Mouse (Mus musculus): ENCODE results near the gene Cnga4. TPM values are rescaled to one million over a fixed set of nuclear protein-coding genes. Genes with fewer than 3 reads are reported as not detected.
"Not testable (repeated sequence)": the region's sequence is repeated elsewhere in the genome, so short reads cannot be mapped to it uniquely, and the experiment has no call there.

Gene Cnga4
- polyA plus RNA-seq (2012; rRNA removed) = 0.12 and 0.14 TPM in 2 replicates

DNA sequence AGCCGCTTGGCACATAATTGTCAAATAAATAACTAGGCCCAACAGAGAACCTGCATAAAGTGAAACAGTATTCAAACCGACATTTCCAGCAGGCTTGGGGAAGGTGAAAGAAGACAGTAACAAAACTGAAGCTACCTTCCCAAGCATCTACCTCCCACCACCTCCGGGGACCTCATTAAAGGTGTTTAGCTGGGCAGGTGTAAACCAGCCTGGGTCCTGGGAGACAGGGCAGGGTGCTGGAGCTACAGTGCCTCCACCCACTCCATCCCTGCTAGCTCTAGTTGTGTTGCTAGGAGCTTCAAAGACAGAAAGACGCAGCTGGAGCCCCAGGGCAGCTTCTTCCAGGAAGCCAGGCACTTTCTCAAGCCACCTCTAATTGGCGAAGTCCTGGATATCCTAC, at the start of gene Cnga4:
Cnga4 (plus strand) TSS at position 301 of the 400 bp plus-strand sequence.
- Histone ChIP-seq H3K4me1 (ENCODE audit: control insufficient read depth, insufficient read depth, low read length) (peaks cover 2% of the 10 kb centered on the region; the same call in 1 of the 2 replicates), H3K4me3 (replicated peaks; ENCODE audit: extremely low read depth, low read depth, low read length) (no peak within 1 kb of the TSS)
- DNase-seq = no peak
- no peak for TF ChIP-seq POLR2A (IDR thresholded peaks at IDR 0.05; ENCODE audit: borderline replicate concordance, extremely low read depth, low read depth, low read length)
- no peak for TF ChIP-seq CTCF (IDR thresholded peaks at IDR 0.05; ENCODE audit: insufficient read depth, low read length)
- 66% methylated on average over 5 of the region's 5 CpGs for WGBS

DNA sequence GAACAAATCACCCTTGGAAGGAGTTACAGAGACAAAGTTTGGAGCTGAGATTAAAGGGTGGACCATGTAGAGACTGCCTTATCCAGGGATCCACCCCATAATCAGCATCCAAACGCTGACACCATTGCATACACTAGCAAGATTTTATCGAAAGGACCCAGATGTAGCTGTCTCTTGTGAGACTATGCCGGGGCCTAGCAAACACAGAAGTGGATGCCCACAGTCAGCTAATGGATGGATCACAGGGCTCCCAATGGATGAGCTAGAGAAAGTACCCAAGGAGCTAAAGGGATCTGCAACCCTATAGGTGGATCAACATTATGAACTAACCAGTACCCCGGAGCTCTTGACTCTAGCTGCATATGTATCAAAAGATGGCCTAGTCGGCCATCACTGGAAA, 48.3 kb upstream of the Cnga4 start:
- not testable (repeated sequence) for H3K4me1 ChIP-seq (ENCODE audit: control insufficient read depth, insufficient read depth, low read length); DNase-seq; H3K4me3 ChIP-seq (replicated peaks; ENCODE audit: extremely low read depth, low read depth, low read length)
- whole genome bisulfite sequencing = no CpG with 5 or more reads among the region's 5 CpGs

DNA sequence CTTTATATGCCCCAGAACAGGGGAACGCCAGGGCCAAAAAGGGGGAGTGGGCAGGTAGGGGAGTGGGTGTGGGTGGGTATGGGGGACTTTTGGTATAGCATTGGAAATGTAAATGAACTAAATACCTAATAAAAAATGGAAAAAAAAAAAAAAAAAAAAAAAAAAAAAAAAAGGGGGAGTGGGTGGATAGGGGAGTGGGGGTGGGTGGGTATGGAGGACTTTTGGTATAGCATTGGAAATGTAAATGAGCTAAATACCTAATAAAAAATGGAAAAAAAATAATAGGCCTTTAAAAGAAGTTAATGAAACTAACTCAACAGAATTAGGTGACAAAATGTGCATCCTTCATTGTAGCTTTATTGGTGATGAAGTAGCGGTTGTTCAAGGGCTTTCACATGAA, 47.9 kb upstream of the Cnga4 start:
- DNase-seq; H3K4me3 ChIP-seq (replicated peaks; ENCODE audit: extremely low read depth, low read depth, low read length); H3K4me1 ChIP-seq (ENCODE audit: control insufficient read depth, insufficient read depth, low read length): not testable (repeated sequence)
- WGBS = 87% methylated on average over 1 of the region's 2 CpGs

DNA sequence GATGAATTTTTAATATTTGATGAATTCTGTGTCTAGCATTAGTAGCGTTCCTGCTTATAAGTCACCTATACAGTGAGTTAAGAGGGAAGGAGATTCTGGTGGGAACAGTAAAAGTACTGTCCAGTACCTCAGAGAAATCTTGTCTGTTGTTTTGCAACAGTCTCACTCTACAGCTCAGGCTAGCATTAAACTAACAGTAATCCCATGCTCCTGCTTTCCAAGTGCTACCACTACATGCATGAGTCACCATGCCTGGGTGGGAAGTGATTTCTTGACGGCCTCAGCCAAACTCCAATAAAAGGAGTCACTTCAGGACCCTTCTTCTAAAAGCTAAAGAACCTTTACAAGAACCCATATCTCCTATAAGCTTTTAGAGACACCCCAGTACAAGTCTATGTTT, 42.7 kb upstream of the Cnga4 start:
- no peak for DNase-seq
- no peak for TF ChIP-seq POLR2A (IDR thresholded peaks at IDR 0.05; ENCODE audit: borderline replicate concordance, extremely low read depth, low read depth, low read length)
- TF ChIP-seq CTCF (IDR thresholded peaks at IDR 0.05; ENCODE audit: insufficient read depth, low read length) = no peak
- Histone ChIP-seq H3K4me1 (ENCODE audit: control insufficient read depth, insufficient read depth, low read length) (no peaks in the 10 kb centered on the region), H3K4me3 (replicated peaks; ENCODE audit: extremely low read depth, low read depth, low read length) (no peak overlapping the region)
- WGBS = 76% methylated on average over 2 of the region's 2 CpGs

DNA sequence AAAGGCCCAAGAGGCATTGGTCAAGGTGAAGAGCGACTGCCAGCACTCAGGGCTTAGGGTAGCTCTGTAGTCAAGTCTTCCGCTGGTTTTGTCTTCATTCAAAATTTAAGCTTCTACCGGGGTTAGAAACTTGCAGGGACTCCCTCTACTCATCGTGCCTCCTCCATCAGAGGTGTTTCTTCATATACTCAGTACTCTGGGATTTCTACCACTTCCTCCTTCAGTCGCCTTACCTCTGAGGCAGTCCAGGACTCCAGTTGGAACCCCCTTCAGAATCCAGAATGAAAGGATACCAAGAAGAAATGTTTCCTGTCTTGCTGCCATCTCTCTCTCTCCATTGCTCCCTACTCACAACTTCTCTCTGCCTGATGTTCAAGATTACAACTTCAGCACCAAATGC, 37.1 kb upstream of the Cnga4 start:
- DNase-seq = no peak
- no peaks in the 10 kb centered on the region for H3K4me1 ChIP-seq (ENCODE audit: control insufficient read depth, insufficient read depth, low read length)
- WGBS = 83% methylated on average over 5 of the region's 5 CpGs
- no peak overlapping the region for H3K4me3 ChIP-seq (replicated peaks; ENCODE audit: extremely low read depth, low read depth, low read length)
- TF ChIP-seq CTCF (IDR thresholded peaks at IDR 0.05; ENCODE audit: insufficient read depth, low read length) = no peak
- no peak for TF ChIP-seq POLR2A (IDR thresholded peaks at IDR 0.05; ENCODE audit: borderline replicate concordance, extremely low read depth, low read depth, low read length)

DNA sequence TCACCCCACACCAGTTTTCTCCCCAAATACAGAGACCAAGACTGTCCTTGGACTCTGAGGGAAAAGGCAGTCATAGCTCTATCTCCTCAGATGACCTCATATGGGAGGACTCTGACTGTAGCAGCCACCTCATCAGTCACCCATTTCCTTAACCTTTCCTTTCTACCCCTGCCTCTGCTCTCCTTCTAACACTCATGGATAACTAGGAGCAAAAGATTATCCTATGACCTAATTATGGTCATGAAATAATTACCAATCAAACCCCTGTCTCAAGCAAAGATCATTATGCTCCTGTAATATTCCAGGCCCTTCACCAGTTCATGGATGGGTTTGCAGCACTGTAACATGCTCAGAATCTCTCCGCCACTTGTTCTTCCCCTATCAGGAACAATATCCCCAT, 36.4 kb upstream of the Cnga4 start, which contains the start of gene Olfr692:
Olfr692 (plus strand) TSS at position 301 of the 400 bp plus-strand sequence.
- 89% methylated on average over 1 of the region's 1 CpGs for whole genome bisulfite sequencing
- H3K4me3 ChIP-seq (replicated peaks; ENCODE audit: extremely low read depth, low read depth, low read length) = no peak within 1 kb of the TSS
- DNase-seq = no peak

DNA sequence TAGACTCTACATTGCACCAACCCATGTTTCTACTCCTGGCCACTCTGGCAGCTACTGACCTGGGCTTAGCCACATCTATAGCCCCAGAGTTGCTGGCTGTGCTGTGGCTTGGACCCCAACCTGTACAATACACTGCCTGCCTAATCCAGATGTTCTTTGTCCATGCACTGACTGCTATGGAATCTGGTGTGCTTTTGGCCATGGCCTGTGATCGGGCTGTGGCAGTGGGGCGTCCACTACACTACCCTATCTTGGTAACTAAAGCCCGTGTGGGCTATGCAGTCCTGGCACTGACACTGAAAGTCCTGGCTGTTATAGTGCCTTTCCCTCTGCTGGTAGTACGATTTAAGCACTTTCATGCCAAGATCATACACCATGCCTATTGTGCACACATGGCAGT, 35.8 kb upstream of the Cnga4 start:
- 91% methylated on average over 4 of the region's 4 CpGs for WGBS
- no peak for DNase-seq
- no peak for TF ChIP-seq CTCF (IDR thresholded peaks at IDR 0.05; ENCODE audit: insufficient read depth, low read length)
- TF ChIP-seq POLR2A (IDR thresholded peaks at IDR 0.05; ENCODE audit: borderline replicate concordance, extremely low read depth, low read depth, low read length) = no peak

More for the DNA sequence above, 36.4 kb upstream of the Cnga4 start, which contains the start of gene Olfr692:
- H3K4me1 ChIP-seq (ENCODE audit: control insufficient read depth, insufficient read depth, low read length) = no peaks in the 10 kb centered on the region
- TF ChIP-seq CTCF (IDR thresholded peaks at IDR 0.05; ENCODE audit: insufficient read depth, low read length) (no peak), POLR2A (IDR thresholded peaks at IDR 0.05; ENCODE audit: borderline replicate concordance, extremely low read depth, low read depth, low read length) (no peak)

DNA sequence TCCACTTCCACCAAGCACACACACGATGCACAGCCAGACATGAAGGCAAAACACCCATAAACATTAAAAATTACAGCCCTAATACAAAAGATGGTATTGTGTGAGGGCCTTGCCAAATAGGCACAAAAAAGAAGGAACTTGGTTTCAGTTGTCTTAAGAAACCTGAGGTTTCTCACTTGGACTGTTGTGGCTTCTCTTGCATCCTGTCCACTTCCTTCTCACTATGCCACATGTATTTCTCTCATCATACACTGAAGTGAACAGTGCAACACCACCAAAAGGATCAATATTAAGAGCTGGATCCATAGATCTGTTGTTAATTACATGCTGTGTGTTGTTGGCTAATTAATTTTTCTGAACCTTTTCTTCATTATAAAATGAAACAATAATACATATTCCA, 31.5 kb upstream of the Cnga4 start:
- DNase-seq = no peak
- H3K4me1 ChIP-seq (ENCODE audit: control insufficient read depth, insufficient read depth, low read length) = no peaks in the 10 kb centered on the region
- H3K4me3 ChIP-seq (replicated peaks; ENCODE audit: extremely low read depth, low read depth, low read length) = no peak overlapping the region
- TF ChIP-seq POLR2A (IDR thresholded peaks at IDR 0.05; ENCODE audit: borderline replicate concordance, extremely low read depth, low read depth, low read length) = no peak
- 87% methylated on average over 1 of the region's 1 CpGs for WGBS

More for the DNA sequence above, 35.8 kb upstream of the Cnga4 start:
- Histone ChIP-seq H3K4me1 (ENCODE audit: control insufficient read depth, insufficient read depth, low read length) (no peaks in the 10 kb centered on the region), H3K4me3 (replicated peaks; ENCODE audit: extremely low read depth, low read depth, low read length) (no peak overlapping the region)

DNA sequence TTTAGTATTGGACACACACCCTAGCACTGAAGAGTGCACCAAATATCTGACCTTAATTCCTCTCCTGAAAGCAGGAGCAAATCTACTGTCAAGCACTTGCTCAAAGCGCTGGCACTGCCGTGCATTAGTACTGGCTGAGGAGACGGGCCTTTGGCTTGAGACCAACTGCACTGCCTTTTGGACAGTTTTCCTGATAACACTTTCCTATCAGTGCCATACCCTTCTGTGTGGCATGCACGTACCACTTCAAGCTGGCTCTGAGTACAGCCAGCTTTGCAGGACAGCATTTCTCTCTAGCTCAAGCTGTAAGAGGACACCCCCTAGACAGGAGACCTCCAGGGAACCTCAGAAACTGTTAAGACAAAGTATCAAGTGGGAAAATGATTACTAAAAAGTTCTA, 30.9 kb upstream of the Cnga4 start:
- DNase-seq = no peak
- no peaks in the 10 kb centered on the region for H3K4me1 ChIP-seq (ENCODE audit: control insufficient read depth, insufficient read depth, low read length)
- H3K4me3 ChIP-seq (replicated peaks; ENCODE audit: extremely low read depth, low read depth, low read length) = no peak overlapping the region
- TF ChIP-seq POLR2A (IDR thresholded peaks at IDR 0.05; ENCODE audit: borderline replicate concordance, extremely low read depth, low read depth, low read length) = no peak
- WGBS = 60% methylated on average over 4 of the region's 4 CpGs

DNA sequence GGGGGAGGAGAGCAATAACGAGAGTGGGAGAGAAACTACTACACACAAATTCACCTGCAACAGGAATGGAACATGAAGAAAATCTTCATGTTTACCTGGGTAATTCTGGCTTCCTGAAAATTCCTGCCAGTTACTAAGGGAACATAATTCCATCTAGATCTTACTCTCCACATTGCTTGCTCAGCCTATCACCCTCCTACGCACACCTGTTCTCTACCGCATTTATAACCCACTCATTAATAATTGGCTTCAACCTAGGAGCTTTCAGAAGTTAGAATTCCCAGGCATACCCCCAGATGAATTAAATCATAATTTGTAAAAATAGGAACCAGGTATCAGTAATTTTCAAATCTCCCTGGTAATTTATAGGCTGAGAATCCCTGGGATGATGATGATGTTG, 30.4 kb upstream of the Cnga4 start:
- H3K4me3 ChIP-seq (replicated peaks; ENCODE audit: extremely low read depth, low read depth, low read length) = no peak overlapping the region
- DNase-seq = no peak
- TF ChIP-seq POLR2A (IDR thresholded peaks at IDR 0.05; ENCODE audit: borderline replicate concordance, extremely low read depth, low read depth, low read length) = no peak
- no peak for TF ChIP-seq CTCF (IDR thresholded peaks at IDR 0.05; ENCODE audit: insufficient read depth, low read length)
- WGBS = 88% methylated on average over 3 of the region's 3 CpGs
- no peaks in the 10 kb centered on the region for H3K4me1 ChIP-seq (ENCODE audit: control insufficient read depth, insufficient read depth, low read length)

DNA sequence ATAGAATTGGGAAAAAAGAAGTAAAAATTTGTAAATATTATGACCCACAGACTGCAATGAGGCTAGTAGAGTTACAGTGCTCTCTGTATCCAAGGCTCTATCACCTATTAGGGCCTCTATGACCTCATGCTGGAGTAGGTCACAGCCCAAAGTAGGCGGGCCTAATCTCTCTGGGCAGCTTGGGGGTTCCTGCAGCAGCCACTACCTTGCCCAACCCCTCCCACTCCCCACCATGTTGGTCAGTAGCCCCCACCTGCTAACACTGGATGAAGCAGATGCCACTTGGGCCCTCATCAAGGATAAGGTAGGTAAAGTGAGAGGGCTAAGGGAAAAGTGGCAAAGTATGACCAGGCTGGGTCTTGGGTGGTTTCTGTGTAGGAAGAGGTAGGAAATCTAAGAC, 29.5 kb upstream of the Cnga4 start, which contains the start of gene Gm5901:
Gm5901 (plus strand) TSS at position 173 of the 400 bp plus-strand sequence.
- Histone ChIP-seq H3K4me1 (ENCODE audit: control insufficient read depth, insufficient read depth, low read length) (no peaks in the 10 kb centered on the region), H3K4me3 (replicated peaks; ENCODE audit: extremely low read depth, low read depth, low read length) (no peak within 1 kb of the TSS)
- no peak for TF ChIP-seq POLR2A (IDR thresholded peaks at IDR 0.05; ENCODE audit: borderline replicate concordance, extremely low read depth, low read depth, low read length)
- no peak for DNase-seq
- WGBS = 95% methylated on average over 1 of the region's 1 CpGs

Data from lung, adult 2 months (tissue).